Mouse (Mus musculus) G1E (cell line): ENCODE measurements around the gene Ube2v1. TPM values are rescaled to one million over a fixed set of nuclear protein-coding genes. Genes with fewer than 3 reads are reported as not detected.

Experiments
- ATAC-seq: 2 replicates; pipeline ENCODE4 v1.8.0; 2016; ENCODE audit warnings: mild to moderate bottlenecking; ENCODE audit not compliant: insufficient number of reproducible peaks, poor library complexity, low FRiP score, severe bottlenecking; ENCODE audit errors: extremely low read depth
- DNase-seq: peaks from one replicate; pipeline ENCODE4 v3.0.0; 2012; ENCODE audit warnings: low spot score
- H3K27me3 ChIP-seq: 2 replicates; pipeline ENCODE4 v1.6.1; 2012; ENCODE audit warnings: mild to moderate bottlenecking, low read length, inconsistent platforms; ENCODE audit not compliant: insufficient read depth
- H3K36me3 ChIP-seq: replicated peaks from 2 replicates; pipeline ENCODE3; 2012; ENCODE audit warnings: mild to moderate bottlenecking, inconsistent platforms
- H3K4me1 ChIP-seq: 2 replicates; pipeline ENCODE4 v1.6.1; 2012; ENCODE audit warnings: low read depth, low read length, inconsistent platforms, mixed read lengths; ENCODE audit not compliant: insufficient read depth
- H3K4me3 ChIP-seq: 2 replicates; pipeline ENCODE4 v1.5.1; 2012; ENCODE audit warnings: low read depth, mild to moderate bottlenecking, inconsistent platforms, low read length, moderate library complexity, mixed read lengths
- H3K9me3 ChIP-seq: replicated peaks from 2 replicates; pipeline ENCODE4 v1.6.1; 2012; ENCODE audit warnings: inconsistent platforms
- CTCF ChIP-seq: IDR thresholded peaks from 2 replicates; pipeline ENCODE4 v1.5.1; 2012; ENCODE audit warnings: low read depth, low read length, inconsistent platforms, mixed read lengths
- GATA1 ChIP-seq: IDR thresholded peaks from 2 replicates; pipeline ENCODE4 v1.6.1; 2012; ENCODE audit warnings: borderline replicate concordance, low read length, inconsistent platforms, mixed read lengths
- GATA2 ChIP-seq: IDR thresholded peaks from 2 replicates; pipeline ENCODE4 v1.6.1; 2012; ENCODE audit warnings: low read depth, low read length, inconsistent platforms, borderline replicate concordance
- POLR2AphosphoS5 ChIP-seq: IDR thresholded peaks from 2 replicates; pipeline ENCODE4 v1.6.1; 2012; ENCODE audit warnings: low read depth, low read length, inconsistent platforms; ENCODE audit not compliant: insufficient replicate concordance
- TAL1 ChIP-seq: conservative IDR thresholded peaks from 2 replicates; pipeline ENCODE4 v1.6.1; 2012; ENCODE audit warnings: low read depth, low read length, inconsistent platforms, mixed read lengths
- polyA plus RNA-seq: library from polyadenylated mRNA; stranded (reverse); fragments of >175 nt; gene quantifications from 2 replicates; pipeline ENCODE4 v1.2.3, GENCODE M21; 2012
- total RNA-seq, 2 experiments: library from RNA; stranded (forward) in 1 of 2; stranded (reverse) in 1 of 2; fragments of 200-1000 nt in 1 of 2; fragments of >200 nt in 1 of 2; fragmentation: Nextera tagmentation in 1 of 2; gene quantifications; 2 replicates each; pipeline ENCODE4 v1.2.3; 2014 to 2017

Gene Ube2v1
- total and polyA plus RNA-seq, 3 experiments, result 83.9 to 203 (median 149) TPM

GRCm38 (mm10) chr2:167570815-167571214 lies 61.1 kb downstream of the Ube2v1 start:
- TF ChIP-seq CTCF, result no peak
- no peak for TF ChIP-seq GATA1
- no peak for TF ChIP-seq TAL1
- TF ChIP-seq POLR2AphosphoS5, result no peak
- no peak for TF ChIP-seq GATA2
- Histone ChIP-seq H3K27me3 (peaks cover 44% of the 10 kb centered on the region), H3K4me3 (no peak overlapping the region), H3K4me1 (no peaks in the 10 kb centered on the region), H3K36me3 (no peaks in the 10 kb centered on the region), H3K9me3 (no peaks in the 10 kb centered on the region)
- ATAC-seq (no peak), DNase-seq (no peak)

- no peaks in the 10 kb centered on the region for H3K9me3 ChIP-seq
- TF ChIP-seq POLR2AphosphoS5 (no peak), GATA1 (no peak), GATA2 (no peak), CTCF (no peak), TAL1 (no peak)
- peaks cover 36% of the 10 kb centered on the region for H3K27me3 ChIP-seq
- ATAC-seq (no peak), DNase-seq (no peak)
- H3K4me3 ChIP-seq, result no peak overlapping the region
- H3K4me1 ChIP-seq, result peaks cover 3% of the 10 kb centered on the region
- H3K36me3 ChIP-seq, result no peaks in the 10 kb centered on the region
These were observed 61.8 kb downstream of the Ube2v1 start for GRCm38 (mm10) chr2:167569934-167570651.

GRCm38 (mm10) chr2:167568112-167568511 lies 63.8 kb downstream of the Ube2v1 start:
- peaks cover 30% of the 10 kb centered on the region for H3K27me3 ChIP-seq
- DNase-seq (no peak), ATAC-seq (no peak)
- H3K36me3 ChIP-seq, result no peaks in the 10 kb centered on the region
- TF ChIP-seq POLR2AphosphoS5 (no peak), GATA1 (no peak), TAL1 (no peak), GATA2 (no peak), CTCF (no peak)
- no peak overlapping the region for H3K4me3 ChIP-seq
- H3K4me1 ChIP-seq, result peaks cover 6% of the 10 kb centered on the region
- no peaks in the 10 kb centered on the region for H3K9me3 ChIP-seq

- DNase-seq (no peak), ATAC-seq (no peak)
- TF ChIP-seq GATA1 (no peak), POLR2AphosphoS5 (no peak), GATA2 (no peak), CTCF (no peak), TAL1 (no peak)
- Histone ChIP-seq H3K27me3 (peaks cover 29% of the 10 kb centered on the region), H3K9me3 (no peaks in the 10 kb centered on the region), H3K4me1 (peaks cover 6% of the 10 kb centered on the region), H3K36me3 (no peaks in the 10 kb centered on the region), H3K4me3 (no peak overlapping the region)
These were observed 66.2 kb downstream of the Ube2v1 start for GRCm38 (mm10) chr2:167565682-167566081.

- H3K36me3 ChIP-seq, result no peaks in the 10 kb centered on the region
- H3K4me3 ChIP-seq, result no peak overlapping the region
- DNase-seq (no peak), ATAC-seq (no peak)
- H3K27me3 ChIP-seq, result peaks cover 25% of the 10 kb centered on the region
- TF ChIP-seq CTCF (no peak), POLR2AphosphoS5 (no peak), TAL1 (no peak), GATA1 (no peak), GATA2 (no peak)
- no peaks in the 10 kb centered on the region for H3K9me3 ChIP-seq
- peaks cover 6% of the 10 kb centered on the region for H3K4me1 ChIP-seq
These were observed 66.6 kb downstream of the Ube2v1 start for GRCm38 (mm10) chr2:167565312-167565656.

GRCm38 (mm10) chr2:167564551-167565311 lies 67.2 kb downstream of the Ube2v1 start:
- TF ChIP-seq GATA1 (no peak), GATA2 (no peak), POLR2AphosphoS5 (no peak), TAL1 (no peak), CTCF (no peak)
- Histone ChIP-seq H3K9me3 (no peaks in the 10 kb centered on the region), H3K4me1 (peaks cover 6% of the 10 kb centered on the region), H3K4me3 (peak overlapping the region; percentile 1; the same call in 1 of the 2 replicates), H3K36me3 (no peaks in the 10 kb centered on the region), H3K27me3 (peaks cover 20% of the 10 kb centered on the region)
- DNase-seq (no peak), ATAC-seq (no peak)
